Mouse (Mus musculus) embryonic stem cell, embryonic (primary cell): ENCODE data around the gene Tmtc1.

Source experiments
- CTCF ChIA-PET, 4 experiments: fragments of 300-600 bp in 2 of 4; fragments of 350-600 bp in 2 of 4; sonication (Branson Sonifier 250); formaldehyde crosslinking; loops; one replicate each; lab custom pipeline; 2022; ENCODE audit warnings: inconsistent platforms in 2 of 4; lab: Charles Lee
- POLR2A ChIA-PET, 4 experiments: fragments of 300-600 bp in 2 of 4; fragments of 350-600 bp in 2 of 4; sonication (Branson Sonifier 250); formaldehyde crosslinking; loops; one replicate each; lab custom pipeline; 2022; ENCODE audit warnings: antibody characterized with exemption in 4 of 4, inconsistent platforms in 1 of 4; lab: Charles Lee

Tmtc1 gene

DNA sequence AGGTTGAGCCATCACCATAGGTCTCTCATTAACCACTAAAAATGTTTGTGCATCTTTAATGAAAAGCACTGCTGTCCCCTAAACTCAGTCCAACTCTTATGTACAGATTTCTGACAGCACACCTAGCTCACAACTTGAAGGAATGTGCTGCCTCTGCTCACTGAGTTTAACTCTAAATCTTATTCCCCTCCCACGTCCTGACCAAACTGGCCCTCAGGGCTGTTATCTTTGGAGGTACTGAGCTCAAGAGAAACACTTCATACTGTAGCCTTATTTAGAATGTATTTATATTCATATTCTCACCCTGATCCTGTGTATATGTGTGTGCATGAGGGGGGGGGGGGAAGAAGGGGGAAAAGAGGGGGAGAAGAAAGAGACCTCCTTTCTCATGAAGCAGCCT lies 236.7 kb downstream of the Tmtc1 start:
- ChIA-PET CTCF (interaction anchor here in 1 of 4 experiments (0.7 kb wide), 1 partner anchor 8 kb away, joined by 3 read pairs; no protein-coding TSS in a partner anchor), POLR2A (interaction anchor here in 3 of 4 experiments (0.5 to 1.5 kb wide), 6 partner anchors 9 to 207 kb away, joined by 3 to 12 read pairs (median 3); no protein-coding TSS in a partner anchor)

- POLR2A ChIA-PET, result interaction anchor here in 1 of 4 experiments (0.7 to 2.2 kb wide), 4 partner anchors 10 to 163 kb away, joined by 3 to 6 read pairs (median 3); no protein-coding TSS in a partner anchor
- CTCF ChIA-PET, result no interaction called here
Measured at GRCm38 (mm10) chr6:148205134-148205533, 239.1 kb downstream of the Tmtc1 start.

GRCm38 (mm10) chr6:148199729-148200128 lies 244.5 kb downstream of the Tmtc1 start:
- CTCF ChIA-PET, result no interaction called here

DNA sequence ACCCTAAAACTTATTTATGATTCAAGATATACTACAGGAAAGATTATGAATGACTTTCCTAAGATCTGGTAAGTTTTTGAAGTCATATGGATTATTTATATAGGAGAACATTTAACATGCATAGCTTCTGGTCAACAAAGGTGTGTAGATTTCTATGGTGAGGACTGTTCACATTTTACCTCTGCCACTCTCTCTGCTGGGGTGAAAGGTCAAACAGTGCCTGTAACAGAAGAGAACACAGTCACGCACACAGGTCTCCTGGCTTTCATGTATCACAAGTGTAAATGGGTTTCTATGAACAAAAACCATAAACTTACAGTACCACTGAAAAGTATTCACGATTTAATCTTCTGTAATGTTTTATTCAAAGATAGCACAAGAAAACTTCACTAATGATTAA lies 245.0 kb downstream of the Tmtc1 start:
- POLR2A ChIA-PET, result interaction anchor here in 3 of 4 experiments (0.6 to 4.2 kb wide), 5 partner anchors 11 to 48 kb away, joined by 3 to 46 read pairs (median 8); partner anchors contain the start of gene Ergic2 (in 3 of the 3)
- CTCF ChIA-PET, result no interaction called here

More at GRCm38 (mm10) chr6:148199729-148200128, 244.5 kb downstream of the Tmtc1 start:
- POLR2A ChIA-PET, result interaction anchor here in 3 of 4 experiments (1.8 to 4.2 kb wide), 4 partner anchors 11 to 12 kb away, joined by 7 to 46 read pairs (median 8); partner anchors contain the start of gene Ergic2 (in 3 of the 3)

- ChIA-PET POLR2A (interaction anchor here in 2 of 4 experiments (0.5 to 2.2 kb wide), 6 partner anchors 10 to 160 kb away, joined by 3 to 17 read pairs (median 4); partner anchors contain the start of gene Ergic2 (in 2 of the 2)), CTCF (no interaction called here)
Measured at GRCm38 (mm10) chr6:148193972-148194701, 250.1 kb downstream of the Tmtc1 start.

- ChIA-PET POLR2A (interaction anchor here in 2 of 4 experiments (0.6 to 1.4 kb wide), 4 partner anchors 19 to 706 kb away, joined by 3 to 4 read pairs (median 3); partner anchors contain the start of gene Ergic2 (in 1 of the 2)), CTCF (interaction anchor here in 1 of 4 experiments (0.6 kb wide), 1 partner anchor 662 kb away, joined by 3 read pairs; no protein-coding TSS in a partner anchor)
Measured at GRCm38 (mm10) chr6:148185694-148186093, 258.5 kb downstream of the Tmtc1 start.
